Mouse (Mus musculus): ENCODE measurements around the gene Defb6. TPM values are rescaled to one million over a fixed set of nuclear protein-coding genes. Genes with fewer than 3 reads are reported as not detected.

The Defb6 gene
- polyA plus RNA-seq (2012; rRNA removed) = 19.6 and 32.1 TPM in 2 replicates

GRCm38 (mm10) chr8:19225161-19225560 lies at the start of gene Defb6:
TSS of gene Defb6 (plus strand) at chr8:19225478.
- H3K4me3 ChIP-seq (ENCODE audit: control insufficient read depth, insufficient read depth, low read length) = no peak within 1 kb of the TSS
- no peak within 1 kb of the TSS for H3K27ac ChIP-seq (ENCODE audit: control insufficient read depth, insufficient read depth, low read length)
- WGBS = 70% methylated on average over 1 of the region's 1 CpGs
- TF ChIP-seq CTCF (IDR thresholded peaks at IDR 0.05; ENCODE audit: borderline replicate concordance, control insufficient read depth, extremely low read depth, insufficient read depth, low read length, poor library complexity) (no peak), POLR2A (IDR thresholded peaks at IDR 0.05; ENCODE audit: control insufficient read depth, extremely low read depth, insufficient read depth, low read length, poor library complexity) (no peak)
- no peaks in the 10 kb centered on the region for H3K36me3 ChIP-seq (ENCODE audit: control insufficient read depth, insufficient read depth, low read length)
- no peaks in the 10 kb centered on the region for H3K4me1 ChIP-seq (replicated peaks; ENCODE audit: control insufficient read depth, insufficient read depth, low read length)
- H3K27me3 ChIP-seq (ENCODE audit: control insufficient read depth, insufficient read depth, low read length) = no peaks in the 10 kb centered on the region
- no peak for DNase-seq

- H3K4me1 ChIP-seq (replicated peaks; ENCODE audit: control insufficient read depth, insufficient read depth, low read length) = no peaks in the 10 kb centered on the region
- H3K4me3 ChIP-seq (ENCODE audit: control insufficient read depth, insufficient read depth, low read length) = no peak overlapping the region
- no peaks in the 10 kb centered on the region for H3K27me3 ChIP-seq (ENCODE audit: control insufficient read depth, insufficient read depth, low read length)
- no peaks in the 10 kb centered on the region for H3K36me3 ChIP-seq (ENCODE audit: control insufficient read depth, insufficient read depth, low read length)
- no peak for TF ChIP-seq POLR2A (IDR thresholded peaks at IDR 0.05; ENCODE audit: control insufficient read depth, extremely low read depth, insufficient read depth, low read length, poor library complexity)
- no peak for TF ChIP-seq CTCF (IDR thresholded peaks at IDR 0.05; ENCODE audit: borderline replicate concordance, control insufficient read depth, extremely low read depth, insufficient read depth, low read length, poor library complexity)
- H3K27ac ChIP-seq (ENCODE audit: control insufficient read depth, insufficient read depth, low read length) = no peak overlapping the region
- no peak for DNase-seq
- WGBS = 71% methylated on average over 1 of the region's 1 CpGs
Observed at GRCm38 (mm10) chr8:19238101-19238500, 12.8 kb downstream of the Defb6 start.

- H3K4me3 ChIP-seq (ENCODE audit: control insufficient read depth, insufficient read depth, low read length) = no peak within 1 kb of the TSS
- 78% methylated on average over 2 of the region's 2 CpGs for WGBS
- no peak for DNase-seq
Observed at GRCm38 (mm10) chr8:19239616-19240015, 14.3 kb downstream of the Defb6 start, which contains the start of gene Defb46. TSS of gene Defb46 (plus strand) at chr8:19239916.

GRCm38 (mm10) chr8:19247280-19247679 lies 22.0 kb downstream of the Defb6 start, which contains the start of gene Defb5:
TSS of gene Defb5 (plus strand) at chr8:19247580.
- TF ChIP-seq POLR2A (IDR thresholded peaks at IDR 0.05; ENCODE audit: control insufficient read depth, extremely low read depth, insufficient read depth, low read length, poor library complexity) (no peak), CTCF (IDR thresholded peaks at IDR 0.05; ENCODE audit: borderline replicate concordance, control insufficient read depth, extremely low read depth, insufficient read depth, low read length, poor library complexity) (no peak)
- WGBS = 96% methylated on average over 5 of the region's 5 CpGs

More at GRCm38 (mm10) chr8:19239616-19240015, 14.3 kb downstream of the Defb6 start, which contains the start of gene Defb46:
- Histone ChIP-seq H3K27me3 (ENCODE audit: control insufficient read depth, insufficient read depth, low read length) (no peaks in the 10 kb centered on the region), H3K36me3 (ENCODE audit: control insufficient read depth, insufficient read depth, low read length) (no peaks in the 10 kb centered on the region), H3K4me1 (replicated peaks; ENCODE audit: control insufficient read depth, insufficient read depth, low read length) (no peaks in the 10 kb centered on the region), H3K27ac (ENCODE audit: control insufficient read depth, insufficient read depth, low read length) (no peak within 1 kb of the TSS)
- TF ChIP-seq CTCF (IDR thresholded peaks at IDR 0.05; ENCODE audit: borderline replicate concordance, control insufficient read depth, extremely low read depth, insufficient read depth, low read length, poor library complexity) = no peak
- TF ChIP-seq POLR2A (IDR thresholded peaks at IDR 0.05; ENCODE audit: control insufficient read depth, extremely low read depth, insufficient read depth, low read length, poor library complexity) = no peak

GRCm38 (mm10) chr8:19258136-19258535 lies 32.9 kb downstream of the Defb6 start:
- H3K27ac ChIP-seq (ENCODE audit: control insufficient read depth, insufficient read depth, low read length) = no peak overlapping the region
- no peak for DNase-seq
- no peak overlapping the region for H3K4me3 ChIP-seq (ENCODE audit: control insufficient read depth, insufficient read depth, low read length)
- H3K4me1 ChIP-seq (replicated peaks; ENCODE audit: control insufficient read depth, insufficient read depth, low read length) = no peaks in the 10 kb centered on the region
- TF ChIP-seq CTCF (IDR thresholded peaks at IDR 0.05; ENCODE audit: borderline replicate concordance, control insufficient read depth, extremely low read depth, insufficient read depth, low read length, poor library complexity) (no peak), POLR2A (IDR thresholded peaks at IDR 0.05; ENCODE audit: control insufficient read depth, extremely low read depth, insufficient read depth, low read length, poor library complexity) (no peak)
- H3K36me3 ChIP-seq (ENCODE audit: control insufficient read depth, insufficient read depth, low read length) = no peaks in the 10 kb centered on the region
- H3K27me3 ChIP-seq (ENCODE audit: control insufficient read depth, insufficient read depth, low read length) = no peaks in the 10 kb centered on the region

More at GRCm38 (mm10) chr8:19247280-19247679, 22.0 kb downstream of the Defb6 start, which contains the start of gene Defb5:
- Histone ChIP-seq H3K4me3 (ENCODE audit: control insufficient read depth, insufficient read depth, low read length) (no peak within 1 kb of the TSS), H3K4me1 (replicated peaks; ENCODE audit: control insufficient read depth, insufficient read depth, low read length) (no peaks in the 10 kb centered on the region), H3K36me3 (ENCODE audit: control insufficient read depth, insufficient read depth, low read length) (no peaks in the 10 kb centered on the region), H3K27ac (ENCODE audit: control insufficient read depth, insufficient read depth, low read length) (no peak within 1 kb of the TSS), H3K27me3 (ENCODE audit: control insufficient read depth, insufficient read depth, low read length) (no peaks in the 10 kb centered on the region)
- DNase-seq = no peak

GRCm38 (mm10) chr8:19259667-19260066 lies 34.4 kb downstream of the Defb6 start:
- H3K27me3 ChIP-seq (ENCODE audit: control insufficient read depth, insufficient read depth, low read length) = no peaks in the 10 kb centered on the region
- H3K4me3 ChIP-seq (ENCODE audit: control insufficient read depth, insufficient read depth, low read length) = no peak overlapping the region
- H3K4me1 ChIP-seq (replicated peaks; ENCODE audit: control insufficient read depth, insufficient read depth, low read length) = no peaks in the 10 kb centered on the region
- H3K36me3 ChIP-seq (ENCODE audit: control insufficient read depth, insufficient read depth, low read length) = no peaks in the 10 kb centered on the region
- H3K27ac ChIP-seq (ENCODE audit: control insufficient read depth, insufficient read depth, low read length) = no peak overlapping the region
- TF ChIP-seq POLR2A (IDR thresholded peaks at IDR 0.05; ENCODE audit: control insufficient read depth, extremely low read depth, insufficient read depth, low read length, poor library complexity) (no peak), CTCF (IDR thresholded peaks at IDR 0.05; ENCODE audit: borderline replicate concordance, control insufficient read depth, extremely low read depth, insufficient read depth, low read length, poor library complexity) (no peak)
- WGBS = 39% methylated on average over 3 of the region's 3 CpGs
- no peak for DNase-seq

Other genes starting within 250 kb of the Defb6 start
- not detected in 2 replicates for gene Defb40, start 247.2 kb upstream of the Defb6 start, polyA plus RNA-seq (2012; rRNA removed)
- not detected in 2 replicates for gene Defb37, start 234.4 kb upstream of the Defb6 start, polyA plus RNA-seq (2012; rRNA removed)
- gene Defb38, start 198.9 kb upstream of the Defb6 start, polyA plus RNA-seq (2012; rRNA removed) = not detected in 2 replicates
- not detected in 2 replicates for gene Defb39, start 160.7 kb upstream of the Defb6 start, polyA plus RNA-seq (2012; rRNA removed)
- not detected in 2 replicates for gene Defb12, start 110.6 kb upstream of the Defb6 start, polyA plus RNA-seq (2012; rRNA removed)
- not detected in 2 replicates for gene Defb34, start 101.7 kb upstream of the Defb6 start, polyA plus RNA-seq (2012; rRNA removed)
- not detected in 2 replicates for gene Gm45826, start 84.7 kb upstream of the Defb6 start, polyA plus RNA-seq (2012; rRNA removed)
- not detected in 2 replicates for gene Defb14, start 31.1 kb upstream of the Defb6 start, polyA plus RNA-seq (2012; rRNA removed)
- gene Defb4, start 26.8 kb upstream of the Defb6 start, polyA plus RNA-seq (2012; rRNA removed) = not detected in 2 replicates
- not detected in 2 replicates for gene Defb46, start 14.4 kb downstream of the Defb6 start, polyA plus RNA-seq (2012; rRNA removed)
- not detected in 2 replicates for gene Defb5, start 22.1 kb downstream of the Defb6 start, polyA plus RNA-seq (2012; rRNA removed)
- not detected in 2 replicates for gene Defb3, start 67.9 kb downstream of the Defb6 start, polyA plus RNA-seq (2012; rRNA removed)
- not detected in 2 replicates for gene Defb8, start 222.1 kb downstream of the Defb6 start, polyA plus RNA-seq (2012; rRNA removed)